Mouse (Mus musculus) lung, postnatal 0 days (tissue): ENCODE results near the gene Rgr.

Source experiments
- CTCF ChIP-seq: IDR thresholded peaks from 2 replicates; pipeline ENCODE4 v1.5.1; 2016; ENCODE audit warnings: antibody characterized with exemption, mild to moderate bottlenecking
- EP300 ChIP-seq: IDR thresholded peaks from 2 replicates; pipeline ENCODE4 v1.6.1; 2016; ENCODE audit warnings: antibody characterized with exemption, mild to moderate bottlenecking, control low read depth

- TF ChIP-seq CTCF (no peak), EP300 (no peak)
Observed at GRCm38 (mm10) chr14:37066636-37067035, 17.9 kb upstream of the Rgr start.
